Mouse (Mus musculus) liver, embryonic 15.5 days (tissue): Measurements from ENCODE around the gene Hpse. TPM values are rescaled to one million over a fixed set of nuclear protein-coding genes. Genes with fewer than 3 reads are reported as not detected.

Experiments used
- ATAC-seq: fragments of 200-750 bp; cut with Nextera tagmentation; 2 replicates; pipeline ENCODE4 v1.8.0; 2017; ENCODE audit warnings: moderate number of reproducible peaks, mild to moderate bottlenecking, moderate library complexity; ENCODE audit not compliant: insufficient read depth
- H3K27ac ChIP-seq: fragments of 300-500 bp; sonication (generic); replicated peaks from 2 replicates; pipeline ENCODE4 v1.5.1; 2015; ENCODE audit warnings: mild to moderate bottlenecking, inconsistent platforms
- H3K27me3 ChIP-seq: fragments of 300-500 bp; sonication (generic); 2 replicates; pipeline ENCODE4 v1.6.1; 2015; ENCODE audit warnings: mild to moderate bottlenecking, inconsistent platforms
- H3K36me3 ChIP-seq: fragments of 300-500 bp; sonication (generic); replicated peaks from 2 replicates; pipeline ENCODE4 v1.6.1; 2015; ENCODE audit warnings: moderate library complexity, mild to moderate bottlenecking, inconsistent platforms
- H3K4me1 ChIP-seq: fragments of 300-500 bp; sonication (generic); replicated peaks from 2 replicates; pipeline ENCODE4 v1.6.1; 2015; ENCODE audit warnings: inconsistent platforms
- H3K4me2 ChIP-seq: fragments of 300-500 bp; sonication (generic); 2 replicates; pipeline ENCODE4 v1.6.1; 2015; ENCODE audit warnings: moderate library complexity, mild to moderate bottlenecking, inconsistent platforms
- H3K4me3 ChIP-seq: fragments of 300-500 bp; sonication (generic); replicated peaks from 2 replicates; pipeline ENCODE4 v1.5.1; 2015; ENCODE audit warnings: mild to moderate bottlenecking, inconsistent platforms
- H3K9ac ChIP-seq: fragments of 300-500 bp; sonication (generic); 2 replicates; pipeline ENCODE4 v1.6.1; 2015; ENCODE audit warnings: moderate library complexity, mild to moderate bottlenecking, inconsistent platforms
- H3K9me3 ChIP-seq: fragments of 300-500 bp; sonication (generic); replicated peaks from 2 replicates; pipeline ENCODE4 v1.6.1; 2016; ENCODE audit warnings: inconsistent platforms
- WGBS: fragments of 180-500 bp; shearing (Covaris S2); methylation state at CpG from one replicate; pipeline ENCODE4 v1.1.7; 2015; ENCODE audit warnings: mixed read lengths; ENCODE audit not compliant: insufficient replicate concordance; 5-methylcytosine and 5-hydroxymethylcytosine counted together
- polyA plus RNA-seq: library from polyadenylated mRNA; unstranded; fragments of >200 nt; fragmentation: Nextera tagmentation; extraction: Ambion mirVana; gene quantifications from 2 replicates; pipeline ENCODE4 v1.2.1, GENCODE M21; 2015

Gene Hpse
- polyA plus RNA-seq, 1 experiment from 2014 or later = 1.6 TPM

- H3K9me3 ChIP-seq = no peaks in the 10 kb centered on the region
- ATAC-seq = peak; percentile 84
- no peak overlapping the region for H3K4me3 ChIP-seq
- H3K9ac ChIP-seq = no peak overlapping the region
- H3K4me2 ChIP-seq = peak overlapping the region; percentile 34
- H3K27me3 ChIP-seq = no peaks in the 10 kb centered on the region
- peaks cover 86% of the 10 kb centered on the region for H3K4me1 ChIP-seq
- peak overlapping the region; percentile 82 for H3K27ac ChIP-seq
- 12% methylated on average over 8 of the region's 8 CpGs for WGBS
- H3K36me3 ChIP-seq = no peaks in the 10 kb centered on the region
These were observed 81.0 kb downstream of the Hpse start for GRCm38 (mm10) chr5:100638483-100638882.

GRCm38 (mm10) chr5:100636794-100637544 is 82.5 kb downstream of the Hpse start:
- peaks cover 86% of the 10 kb centered on the region for H3K4me1 ChIP-seq
- peak overlapping the region; percentile 27 for H3K4me2 ChIP-seq
- no peak for ATAC-seq
- no peaks in the 10 kb centered on the region for H3K27me3 ChIP-seq
- H3K9ac ChIP-seq = peak overlapping the region; percentile 23; the same call in 1 of the 2 replicates
- no peaks in the 10 kb centered on the region for H3K9me3 ChIP-seq
- H3K4me3 ChIP-seq = no peak overlapping the region
- no peaks in the 10 kb centered on the region for H3K36me3 ChIP-seq
- WGBS = 45% methylated on average over 8 of the region's 8 CpGs
- peak overlapping the region; percentile 82 for H3K27ac ChIP-seq

- peak overlapping the region; percentile 41 for H3K4me2 ChIP-seq
- peak; percentile 85 for ATAC-seq
- H3K9ac ChIP-seq = no peak overlapping the region
- 16% methylated on average over 4 of the region's 4 CpGs for WGBS
- no peaks in the 10 kb centered on the region for H3K36me3 ChIP-seq
- no peaks in the 10 kb centered on the region for H3K27me3 ChIP-seq
- H3K9me3 ChIP-seq = no peaks in the 10 kb centered on the region
- no peak overlapping the region for H3K4me3 ChIP-seq
- peaks cover 84% of the 10 kb centered on the region for H3K4me1 ChIP-seq
- H3K27ac ChIP-seq = peak overlapping the region; percentile 82
These were observed 83.6 kb downstream of the Hpse start for GRCm38 (mm10) chr5:100635908-100636307.

GRCm38 (mm10) chr5:100634885-100635478 is 84.5 kb downstream of the Hpse start:
- Histone ChIP-seq H3K27ac (peak overlapping the region; percentile 82), H3K36me3 (no peaks in the 10 kb centered on the region), H3K9ac (no peak overlapping the region), H3K9me3 (no peaks in the 10 kb centered on the region), H3K4me2 (no peak overlapping the region; the same call in 1 of the 2 replicates), H3K4me3 (no peak overlapping the region), H3K4me1 (peaks cover 76% of the 10 kb centered on the region), H3K27me3 (no peaks in the 10 kb centered on the region)
- no peak for ATAC-seq
- 33% methylated on average over 8 of the region's 8 CpGs for WGBS

GRCm38 (mm10) chr5:100632540-100633129 is 86.9 kb downstream of the Hpse start:
- H3K4me1 ChIP-seq = peaks cover 71% of the 10 kb centered on the region
- WGBS = 64% methylated on average over 8 of the region's 8 CpGs
- H3K9ac ChIP-seq = no peak overlapping the region

More at GRCm38 (mm10) chr5:100632540-100633129, 86.9 kb downstream of the Hpse start:
- H3K4me3 ChIP-seq = no peak overlapping the region
- no peak overlapping the region for H3K4me2 ChIP-seq
- H3K27ac ChIP-seq = 0 out of 2 replicates have a peak overlapping the region, but pooled peaks have one; percentile 33
- H3K36me3 ChIP-seq = no peaks in the 10 kb centered on the region
- H3K9me3 ChIP-seq = no peaks in the 10 kb centered on the region
- ATAC-seq = no peak
- H3K27me3 ChIP-seq = no peaks in the 10 kb centered on the region

Other genes starting within 250 kb of the Hpse start
- gene Lin54, start 219.1 kb downstream of the Hpse start, polyA plus RNA-seq = 8.8 and 9.1 TPM in 2 replicates
- gene Cops4, start 201.4 kb downstream of the Hpse start, polyA plus RNA-seq = 65.8 and 67.6 TPM in 2 replicates
- gene Plac8, start 147.5 kb downstream of the Hpse start, polyA plus RNA-seq = 61.5 and 83.9 TPM in 2 replicates
- gene Coq2, start 44.6 kb downstream of the Hpse start, polyA plus RNA-seq = 22.8 and 24.3 TPM in 2 replicates
- gene Helq, start 78.9 kb upstream of the Hpse start, polyA plus RNA-seq = 10.0 and 11.5 TPM in 2 replicates
- 101 and 122 TPM in 2 replicates for gene Mrps18c, start 78.9 kb upstream of the Hpse start, polyA plus RNA-seq
- gene Abraxas1, start 101.2 kb upstream of the Hpse start, polyA plus RNA-seq = 14.1 and 14.9 TPM in 2 replicates
- gene Gpat3, start 126.0 kb upstream of the Hpse start, polyA plus RNA-seq = 3.4 and 4.2 TPM in 2 replicates